Mouse (Mus musculus): ENCODE measurements around the gene Gm4553.
"Not testable (repeated sequence)": the region's sequence is repeated elsewhere in the genome, so short reads cannot be mapped to it uniquely, and the experiment has no call there.

Gene Gm4553

DNA sequence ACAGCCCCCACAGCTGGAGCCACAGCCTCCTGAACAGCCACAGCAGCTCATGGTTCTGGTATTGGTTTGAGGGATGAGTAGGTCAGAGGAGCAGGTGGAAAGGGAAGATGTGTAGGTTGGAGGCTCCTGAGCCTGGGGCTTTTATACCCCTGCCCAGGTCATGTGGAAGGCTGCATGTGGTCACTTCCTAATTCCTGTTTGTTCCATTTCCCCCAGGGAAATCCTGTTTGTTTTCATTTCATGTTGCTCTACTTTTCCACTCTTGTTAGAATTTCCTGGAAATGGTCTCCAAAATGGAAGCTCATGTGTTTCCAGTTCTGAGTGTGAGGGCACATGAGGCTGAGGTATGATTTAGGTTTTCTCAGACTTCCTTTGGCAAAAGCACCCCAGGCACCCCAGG lies at the start of gene Gm4553:
Gm4553 (minus strand) TSS at position 101 of the 400 bp plus-strand sequence.
- DNase-seq (ENCODE audit: low read depth, low spot score); H3K27me3 ChIP-seq (ENCODE audit: control insufficient read depth, insufficient read depth, low read length, poor library complexity, severe bottlenecking); H3K36me3 ChIP-seq (ENCODE audit: control insufficient read depth, insufficient read depth, low read length, poor library complexity, severe bottlenecking): not testable (repeated sequence)

DNA sequence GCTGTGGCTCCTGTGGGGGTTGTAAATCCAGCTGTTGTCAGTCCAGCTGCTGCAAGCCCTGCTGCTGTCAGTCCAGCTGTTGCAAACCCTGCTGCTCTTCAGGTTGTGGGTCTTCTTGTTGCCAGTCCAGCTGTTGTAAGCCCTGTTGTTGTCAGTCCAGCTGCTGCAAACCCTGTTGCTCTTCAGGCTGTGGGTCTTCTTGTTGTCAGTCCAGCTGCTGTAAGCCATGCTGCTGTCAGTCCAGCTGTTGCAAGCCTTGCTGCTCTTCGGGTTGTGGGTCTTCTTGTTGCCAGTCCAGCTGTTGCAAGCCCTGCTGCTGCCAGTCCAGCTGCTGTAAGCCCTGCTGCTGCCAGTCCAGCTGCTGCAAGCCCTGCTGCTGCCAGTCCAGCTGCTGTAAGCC lies 46.6 kb upstream of the Gm4553 start:
- not testable (repeated sequence) for DNase-seq (ENCODE audit: low read depth, low spot score); H3K27me3 ChIP-seq (ENCODE audit: control insufficient read depth, insufficient read depth, low read length, poor library complexity, severe bottlenecking)

DNA sequence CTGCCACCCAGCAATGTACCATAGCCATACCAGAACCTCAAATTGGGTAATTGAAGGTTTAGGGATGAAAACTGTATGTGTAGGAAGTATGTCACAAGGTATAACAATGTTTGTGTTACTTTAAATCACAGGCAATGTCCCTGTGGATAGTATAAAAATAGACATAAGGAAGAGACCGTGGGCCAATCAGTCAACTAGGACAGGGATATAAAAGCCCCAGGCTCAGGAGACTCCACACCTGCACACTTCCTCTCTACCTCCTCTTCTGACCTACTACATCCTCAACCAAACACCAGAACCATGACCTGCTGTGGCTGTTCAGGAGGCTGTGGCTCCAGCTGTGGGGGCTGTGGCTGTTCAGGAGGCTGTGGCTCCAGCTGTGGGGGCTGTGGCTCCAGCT lies 46.0 kb upstream of the Gm4553 start, which contains the start of gene Gm7579:
Gm7579 (plus strand) TSS at position 301 of the 400 bp plus-strand sequence.
- H3K36me3 ChIP-seq (ENCODE audit: control insufficient read depth, insufficient read depth, low read length, poor library complexity, severe bottlenecking), result no peaks in the 10 kb centered on the region
- DNase-seq (ENCODE audit: low read depth, low spot score), result no peak

More for the DNA sequence above, 46.6 kb upstream of the Gm4553 start:
- H3K36me3 ChIP-seq (ENCODE audit: control insufficient read depth, insufficient read depth, low read length, poor library complexity, severe bottlenecking), result not testable (repeated sequence)

DNA sequence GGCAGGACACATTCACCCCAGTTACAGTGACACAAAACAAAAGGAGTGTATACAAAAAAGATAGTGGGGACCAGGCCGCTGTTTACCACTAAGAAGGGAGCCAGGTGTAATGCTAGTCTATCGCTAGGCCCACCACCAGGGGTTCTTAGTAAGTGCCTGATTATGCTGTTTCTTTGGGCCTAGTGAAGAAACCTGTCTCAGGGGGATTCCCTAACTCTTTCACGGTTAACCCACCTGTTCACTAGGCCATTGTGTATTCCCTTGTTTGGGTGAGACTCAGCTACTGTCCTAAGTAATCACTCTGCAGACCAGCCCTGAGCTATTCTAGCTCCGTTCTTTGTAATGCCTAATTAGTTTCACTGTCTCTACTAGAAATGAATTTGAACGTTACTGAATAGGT lies 41.4 kb upstream of the Gm4553 start:
- H3K27me3 ChIP-seq (ENCODE audit: control insufficient read depth, insufficient read depth, low read length, poor library complexity, severe bottlenecking); H3K36me3 ChIP-seq (ENCODE audit: control insufficient read depth, insufficient read depth, low read length, poor library complexity, severe bottlenecking); DNase-seq (ENCODE audit: low read depth, low spot score): not testable (repeated sequence)

More for the DNA sequence above, 46.0 kb upstream of the Gm4553 start, which contains the start of gene Gm7579:
- no peaks in the 10 kb centered on the region for H3K27me3 ChIP-seq (ENCODE audit: control insufficient read depth, insufficient read depth, low read length, poor library complexity, severe bottlenecking)

DNA sequence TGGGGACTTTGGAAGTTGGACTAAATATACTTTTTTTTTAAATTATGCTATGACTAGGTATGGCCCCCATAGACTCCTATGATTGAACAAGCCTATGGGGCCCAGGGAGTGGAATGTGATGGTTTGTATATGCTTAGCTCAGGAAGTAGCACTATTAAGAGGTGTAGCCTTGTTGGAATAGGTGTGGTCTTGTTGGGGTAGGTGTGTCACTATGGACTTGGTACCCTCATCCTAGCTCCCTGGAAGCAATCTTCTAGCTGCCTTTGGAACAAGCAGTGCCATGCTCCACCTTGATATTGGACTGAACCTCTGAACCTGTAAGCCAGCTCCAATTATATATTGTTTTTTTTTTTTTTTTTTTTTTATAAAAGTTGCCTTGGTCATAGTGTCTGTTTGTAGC lies 39.9 kb upstream of the Gm4553 start:
- no peak for DNase-seq (ENCODE audit: low read depth, low spot score)
- no peaks in the 10 kb centered on the region for H3K27me3 ChIP-seq (ENCODE audit: control insufficient read depth, insufficient read depth, low read length, poor library complexity, severe bottlenecking)

DNA sequence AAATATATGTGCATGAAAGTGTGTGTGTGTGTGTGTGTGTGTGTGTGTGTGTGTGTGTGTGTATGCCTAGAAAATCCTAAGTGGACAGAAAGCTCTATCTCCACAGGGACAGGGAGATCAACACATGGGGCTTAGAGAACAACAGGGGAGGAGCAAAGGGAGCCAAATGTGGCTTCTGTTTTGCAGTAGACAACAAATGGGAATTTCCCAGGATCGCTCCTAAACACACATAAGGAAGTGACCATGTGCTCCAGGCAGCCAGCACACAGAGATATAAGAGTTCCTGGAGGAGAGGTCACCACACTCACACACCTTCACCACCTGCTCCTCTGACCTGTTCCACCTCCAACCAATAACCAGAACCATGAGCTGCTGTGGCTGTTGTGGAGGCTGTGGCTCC lies 35.5 kb upstream of the Gm4553 start, which contains the start of gene Krtap5-3:
Krtap5-3 (plus strand) TSS at position 301 of the 400 bp plus-strand sequence.
- Histone ChIP-seq H3K27me3 (ENCODE audit: control insufficient read depth, insufficient read depth, low read length, poor library complexity, severe bottlenecking) (no peaks in the 10 kb centered on the region), H3K36me3 (ENCODE audit: control insufficient read depth, insufficient read depth, low read length, poor library complexity, severe bottlenecking) (no peaks in the 10 kb centered on the region)
- no peak for DNase-seq (ENCODE audit: low read depth, low spot score)

More for the DNA sequence above, 39.9 kb upstream of the Gm4553 start:
- H3K36me3 ChIP-seq (ENCODE audit: control insufficient read depth, insufficient read depth, low read length, poor library complexity, severe bottlenecking), result no peaks in the 10 kb centered on the region

DNA sequence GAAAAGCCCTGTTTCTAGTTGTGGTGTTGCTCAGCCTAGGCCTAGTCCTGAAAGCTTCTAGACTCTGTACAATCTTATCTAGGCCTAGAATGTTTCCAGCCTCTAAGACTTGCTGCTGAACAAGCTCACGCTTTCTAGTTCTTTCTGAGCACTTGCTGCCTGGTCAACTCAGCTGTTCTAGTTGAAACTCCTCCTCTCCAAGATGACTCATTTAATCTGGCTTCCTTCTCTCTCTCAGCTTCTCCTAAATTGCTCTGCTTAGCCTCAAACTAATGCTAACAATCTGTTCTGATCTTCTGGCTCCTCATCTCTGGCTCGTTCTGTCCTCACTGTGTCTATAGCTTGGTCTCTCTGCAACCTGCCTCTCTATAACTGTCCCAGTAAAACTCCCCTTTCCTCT lies 33.2 kb upstream of the Gm4553 start:
- DNase-seq (ENCODE audit: low read depth, low spot score), result no peak
- no peaks in the 10 kb centered on the region for H3K27me3 ChIP-seq (ENCODE audit: control insufficient read depth, insufficient read depth, low read length, poor library complexity, severe bottlenecking)
- no peaks in the 10 kb centered on the region for H3K36me3 ChIP-seq (ENCODE audit: control insufficient read depth, insufficient read depth, low read length, poor library complexity, severe bottlenecking)

DNA sequence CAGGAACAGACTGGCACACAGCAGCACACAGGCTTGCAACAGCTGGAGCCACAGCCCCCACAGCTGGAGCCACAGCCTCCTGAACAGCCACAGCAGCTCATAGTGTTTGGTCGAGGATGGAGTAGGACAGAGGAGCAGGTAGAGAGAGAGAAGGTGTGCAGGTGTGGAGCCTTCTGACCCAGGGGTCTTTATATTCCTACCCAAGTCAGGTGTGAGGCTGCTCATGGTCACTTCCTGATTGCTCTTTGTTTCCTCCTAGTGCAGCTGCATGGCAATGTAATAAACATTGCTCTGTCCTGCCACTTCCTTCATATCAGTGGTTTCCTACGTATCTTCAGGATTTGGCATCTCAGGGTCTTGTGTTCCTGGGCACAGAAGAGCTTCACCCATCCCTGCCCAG lies 24.8 kb upstream of the Gm4553 start, which contains the start of gene Gm10153:
Gm10153 (minus strand) TSS at position 101 of the 400 bp plus-strand sequence.
- no peak for DNase-seq (ENCODE audit: low read depth, low spot score)
- Histone ChIP-seq H3K27me3 (ENCODE audit: control insufficient read depth, insufficient read depth, low read length, poor library complexity, severe bottlenecking) (no peaks in the 10 kb centered on the region), H3K36me3 (ENCODE audit: control insufficient read depth, insufficient read depth, low read length, poor library complexity, severe bottlenecking) (no peaks in the 10 kb centered on the region)

DNA sequence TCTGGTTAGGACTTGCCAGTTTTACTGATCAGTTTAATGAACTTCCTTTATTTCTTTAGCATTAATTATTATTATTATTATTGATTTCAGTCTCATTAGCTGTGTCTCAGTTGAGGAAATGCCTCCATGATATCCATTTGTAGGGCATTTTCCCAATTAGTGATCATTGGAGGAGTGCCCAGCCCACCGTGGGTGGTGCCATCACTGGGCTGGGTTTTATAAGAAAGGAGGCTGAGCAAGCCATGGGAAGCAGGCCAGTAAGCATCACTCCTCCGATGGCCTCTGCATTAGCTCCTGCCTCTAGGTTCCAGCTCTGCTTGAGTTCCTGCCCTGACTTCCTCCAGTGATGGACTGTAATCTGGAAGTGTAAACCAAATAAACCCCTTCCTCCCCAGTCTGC lies 22.6 kb upstream of the Gm4553 start:
- H3K27me3 ChIP-seq (ENCODE audit: control insufficient read depth, insufficient read depth, low read length, poor library complexity, severe bottlenecking), result no peaks in the 10 kb centered on the region
- DNase-seq (ENCODE audit: low read depth, low spot score), result no peak
- no peaks in the 10 kb centered on the region for H3K36me3 ChIP-seq (ENCODE audit: control insufficient read depth, insufficient read depth, low read length, poor library complexity, severe bottlenecking)

DNA sequence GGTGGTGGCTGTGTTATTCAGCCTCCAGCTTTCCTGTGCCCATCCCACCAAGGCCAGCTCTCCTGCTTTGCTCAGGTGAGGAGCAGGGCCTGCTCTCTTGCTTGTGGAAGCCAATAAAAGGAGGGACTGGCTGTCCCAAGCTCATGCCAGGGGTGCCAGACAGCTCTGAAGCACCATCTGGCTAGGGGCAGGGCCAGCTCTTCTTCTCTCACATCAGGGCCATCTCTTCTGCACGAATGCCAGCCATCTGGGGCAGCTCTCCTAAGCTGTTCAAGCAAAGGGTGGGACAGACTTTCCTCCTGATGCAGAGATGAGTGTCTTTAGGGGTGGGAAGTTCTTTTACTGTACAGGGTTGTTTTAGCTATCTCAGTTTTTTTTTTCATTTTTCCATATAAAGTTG lies 15.5 kb upstream of the Gm4553 start:
- no peaks in the 10 kb centered on the region for H3K27me3 ChIP-seq (ENCODE audit: control insufficient read depth, insufficient read depth, low read length, poor library complexity, severe bottlenecking)
- no peak for DNase-seq (ENCODE audit: low read depth, low spot score)
- no peaks in the 10 kb centered on the region for H3K36me3 ChIP-seq (ENCODE audit: control insufficient read depth, insufficient read depth, low read length, poor library complexity, severe bottlenecking)

DNA sequence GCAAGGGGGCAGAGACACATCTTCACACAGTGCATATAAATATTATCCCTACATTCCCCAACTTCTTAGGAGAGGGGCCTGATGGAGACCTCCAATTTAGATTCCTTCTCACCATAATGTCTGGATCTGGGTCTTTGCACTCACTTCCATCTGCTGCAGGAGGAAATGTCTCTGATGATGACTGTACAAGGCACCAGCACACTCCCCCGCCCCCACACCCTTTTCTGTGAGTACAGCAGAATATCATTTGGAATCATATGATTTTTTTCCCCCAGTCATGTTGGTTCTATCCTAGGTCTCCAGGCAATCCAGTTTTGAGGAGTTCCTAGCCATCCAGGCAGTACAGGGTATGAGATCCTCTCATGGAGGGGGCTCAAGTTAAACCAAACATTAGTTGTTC lies 13.1 kb upstream of the Gm4553 start:
- Histone ChIP-seq H3K27me3 (ENCODE audit: control insufficient read depth, insufficient read depth, low read length, poor library complexity, severe bottlenecking) (no peaks in the 10 kb centered on the region), H3K36me3 (ENCODE audit: control insufficient read depth, insufficient read depth, low read length, poor library complexity, severe bottlenecking) (no peaks in the 10 kb centered on the region)
- no peak for DNase-seq (ENCODE audit: low read depth, low spot score)

DNA sequence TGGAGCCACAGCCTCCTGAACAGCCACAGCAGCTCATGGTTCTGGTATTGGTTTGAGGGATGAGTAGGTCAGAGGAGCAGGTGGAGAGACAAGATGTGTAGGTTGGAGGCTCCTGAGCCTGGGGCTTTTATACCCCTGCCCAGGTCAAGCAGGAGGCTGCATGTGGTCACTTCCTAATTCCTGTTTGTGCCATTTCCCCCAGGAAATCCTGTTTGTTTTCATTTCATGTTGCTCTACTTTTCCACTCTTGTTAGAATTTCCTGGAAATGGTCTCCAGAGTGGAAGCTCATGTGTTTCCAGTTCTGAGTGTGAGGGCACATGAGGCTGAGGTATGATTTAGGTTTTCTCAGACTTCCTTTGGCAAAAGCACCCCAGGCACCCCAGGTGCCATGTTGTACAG lies 10.4 kb upstream of the Gm4553 start, which contains the start of gene Krtap5-2:
Krtap5-2 (minus strand) TSS at position 101 of the 400 bp plus-strand sequence.
- not testable (repeated sequence) for H3K27me3 ChIP-seq (ENCODE audit: control insufficient read depth, insufficient read depth, low read length, poor library complexity, severe bottlenecking); H3K36me3 ChIP-seq (ENCODE audit: control insufficient read depth, insufficient read depth, low read length, poor library complexity, severe bottlenecking); DNase-seq (ENCODE audit: low read depth, low spot score)

DNA sequence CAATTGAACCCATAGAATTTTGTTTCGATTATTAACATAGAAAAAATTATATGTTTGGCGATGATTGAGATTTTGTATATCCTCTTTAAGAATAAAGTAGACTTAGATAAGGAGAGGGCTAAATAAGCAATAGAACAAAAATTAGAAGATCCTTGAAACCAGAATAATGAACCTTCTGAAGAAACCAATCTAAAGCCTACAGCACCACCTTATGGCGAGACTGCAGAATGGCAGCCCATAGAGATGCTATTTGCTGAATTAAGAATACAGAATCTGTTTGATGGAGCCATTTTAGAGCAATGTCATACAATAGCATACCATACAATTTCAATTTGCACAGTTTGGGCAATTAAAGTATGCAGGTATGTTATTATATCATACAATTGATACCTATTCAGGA lies 4.3 kb upstream of the Gm4553 start:
- Histone ChIP-seq H3K36me3 (ENCODE audit: control insufficient read depth, insufficient read depth, low read length, poor library complexity, severe bottlenecking) (no peaks in the 10 kb centered on the region), H3K27me3 (ENCODE audit: control insufficient read depth, insufficient read depth, low read length, poor library complexity, severe bottlenecking) (no peaks in the 10 kb centered on the region)
- peak; percentile 18 for DNase-seq (ENCODE audit: low read depth, low spot score)

DNA sequence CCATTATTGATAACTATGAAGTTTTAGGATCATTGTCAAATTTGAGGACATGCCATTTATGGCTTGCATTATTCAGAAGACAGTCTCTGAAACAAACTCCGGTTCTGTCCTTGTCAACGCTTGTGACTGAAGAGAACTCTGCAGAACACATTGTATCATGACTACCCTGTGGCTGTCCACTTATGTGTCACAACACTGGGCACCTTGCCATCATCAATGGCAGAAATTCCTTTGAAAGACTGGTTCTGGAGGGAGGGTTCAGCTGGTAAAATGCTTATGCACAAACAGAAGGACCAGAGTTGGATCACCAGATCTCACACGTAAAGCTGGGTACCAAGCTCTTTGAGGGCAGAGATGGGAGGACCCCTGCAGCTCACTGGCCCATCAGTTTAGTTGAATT lies 6.2 kb downstream of the Gm4553 start:
- H3K36me3 ChIP-seq (ENCODE audit: control insufficient read depth, insufficient read depth, low read length, poor library complexity, severe bottlenecking), result no peaks in the 10 kb centered on the region
- H3K27me3 ChIP-seq (ENCODE audit: control insufficient read depth, insufficient read depth, low read length, poor library complexity, severe bottlenecking), result no peaks in the 10 kb centered on the region
- no peak for DNase-seq (ENCODE audit: low read depth, low spot score)

DNA sequence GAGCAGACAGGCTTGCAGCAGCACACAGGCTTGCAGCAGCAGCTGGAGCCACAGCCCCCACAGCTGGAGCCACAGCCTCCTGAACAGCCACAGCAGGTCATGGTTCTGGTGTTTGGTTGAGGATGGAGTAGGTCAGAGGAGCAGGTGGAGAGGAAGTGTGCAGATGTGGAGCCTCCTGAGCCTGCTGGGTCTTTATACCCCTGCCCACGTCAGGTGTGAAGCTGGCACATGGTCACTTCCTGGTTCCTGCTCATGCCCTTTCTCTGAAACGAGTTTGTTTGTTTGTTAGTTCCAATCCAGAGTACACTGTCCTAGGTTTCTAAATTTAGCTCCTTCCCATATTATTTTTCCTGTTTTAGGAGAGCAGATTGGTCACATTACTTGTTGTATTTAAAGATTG lies 8.5 kb downstream of the Gm4553 start, which contains the start of gene Gm29735:
Gm29735 (minus strand) TSS at position 101 of the 400 bp plus-strand sequence.
- not testable (repeated sequence) for H3K27me3 ChIP-seq (ENCODE audit: control insufficient read depth, insufficient read depth, low read length, poor library complexity, severe bottlenecking); H3K36me3 ChIP-seq (ENCODE audit: control insufficient read depth, insufficient read depth, low read length, poor library complexity, severe bottlenecking); DNase-seq (ENCODE audit: low read depth, low spot score)

DNA sequence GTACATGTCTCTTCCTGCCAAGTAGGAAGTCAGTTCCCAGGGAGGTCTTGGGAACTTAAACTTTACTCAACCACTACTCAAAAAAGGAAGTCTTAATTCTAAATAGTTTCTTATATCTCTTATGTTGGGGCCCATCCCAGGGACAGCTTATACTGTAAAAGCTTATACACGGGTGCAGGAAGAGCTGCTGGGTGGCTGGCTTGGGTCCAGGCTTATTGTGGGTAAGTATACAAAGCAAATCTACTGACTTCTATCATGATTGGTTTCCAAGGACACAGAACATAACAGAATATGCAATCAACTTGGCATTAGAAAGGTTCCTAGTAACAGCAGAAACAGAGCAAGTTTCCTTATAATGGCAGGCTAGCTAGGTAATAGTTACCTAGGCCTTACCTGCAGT lies 10.2 kb downstream of the Gm4553 start:
- Histone ChIP-seq H3K27me3 (ENCODE audit: control insufficient read depth, insufficient read depth, low read length, poor library complexity, severe bottlenecking) (no peaks in the 10 kb centered on the region), H3K36me3 (ENCODE audit: control insufficient read depth, insufficient read depth, low read length, poor library complexity, severe bottlenecking) (no peaks in the 10 kb centered on the region)
- DNase-seq (ENCODE audit: low read depth, low spot score), result no peak

Data from splenic B cell, adult 2 months (primary cell).